Mouse (Mus musculus) retina, postnatal 1 day (tissue): ENCODE measurements around the gene Lama1.

ENCODE experiments used
- DNase-seq: peaks from one replicate; pipeline ENCODE4 v3.0.0-alpha.2; 2012

The Lama1 gene

DNA sequence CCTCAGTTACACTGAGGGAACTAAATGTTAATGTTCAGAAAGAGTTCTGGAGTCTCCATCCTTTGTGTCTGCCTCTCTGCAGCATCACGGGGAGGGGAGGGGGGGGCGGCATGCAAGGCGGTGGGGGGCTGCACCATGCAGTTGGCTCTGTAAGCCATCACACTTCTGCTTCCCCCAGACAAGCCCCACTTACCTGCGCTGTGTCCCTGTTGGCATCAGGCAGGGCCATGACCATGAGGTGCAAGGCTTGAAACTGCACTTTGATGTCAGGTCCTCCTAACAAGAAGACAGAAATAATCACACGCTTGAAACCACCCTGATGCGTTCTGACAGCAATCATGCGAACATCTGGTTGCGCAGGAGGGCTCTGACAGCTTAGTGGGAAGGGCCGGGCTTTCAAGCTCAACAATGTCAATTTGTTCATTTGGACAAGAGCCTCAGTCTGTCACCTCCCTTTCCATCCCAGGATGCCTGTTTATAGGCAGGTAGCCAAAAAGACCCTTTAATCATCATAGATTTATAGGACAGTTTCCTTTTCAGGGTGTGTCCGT is 164.1 kb downstream of the Lama1 start:
- DNase-seq: peak; percentile 57

DNA sequence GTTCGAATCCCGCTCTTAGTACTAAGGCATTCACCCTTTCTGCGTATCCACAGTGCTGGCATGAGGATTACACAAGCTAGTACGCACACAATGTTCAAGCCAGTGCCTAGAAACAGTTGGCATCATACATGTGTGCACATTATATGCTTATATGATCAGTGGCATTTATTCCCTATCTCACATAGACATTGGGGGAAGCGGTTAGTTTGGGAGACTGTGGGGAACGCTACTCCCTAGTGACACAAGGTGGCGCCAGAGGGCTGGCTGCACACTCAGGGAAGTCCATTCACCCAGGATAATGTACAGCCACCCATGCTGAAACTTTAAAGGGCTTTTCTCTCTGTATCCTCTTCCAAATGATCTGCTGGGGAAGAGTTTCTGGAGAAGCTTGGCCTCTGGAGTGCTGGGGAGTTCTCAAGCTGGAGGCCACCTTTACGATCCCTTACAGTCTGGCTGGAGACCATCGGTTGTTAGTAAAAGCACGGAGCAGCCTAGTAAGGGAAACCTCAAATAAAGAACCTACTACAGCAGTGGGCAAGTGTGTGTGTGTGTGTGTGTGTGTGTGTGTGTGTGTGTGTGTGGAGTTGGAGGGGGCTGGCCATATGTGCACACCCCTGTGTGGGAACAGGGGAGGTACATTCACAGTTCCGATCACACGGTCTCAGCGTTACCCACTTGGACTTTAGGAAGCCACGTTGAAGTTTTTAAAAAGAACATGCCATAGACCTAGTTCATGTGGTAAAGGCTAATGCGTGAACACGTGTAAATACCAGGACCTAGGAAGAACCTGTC is 164.9 kb downstream of the Lama1 start:
- peak; percentile 80 for DNase-seq

DNA sequence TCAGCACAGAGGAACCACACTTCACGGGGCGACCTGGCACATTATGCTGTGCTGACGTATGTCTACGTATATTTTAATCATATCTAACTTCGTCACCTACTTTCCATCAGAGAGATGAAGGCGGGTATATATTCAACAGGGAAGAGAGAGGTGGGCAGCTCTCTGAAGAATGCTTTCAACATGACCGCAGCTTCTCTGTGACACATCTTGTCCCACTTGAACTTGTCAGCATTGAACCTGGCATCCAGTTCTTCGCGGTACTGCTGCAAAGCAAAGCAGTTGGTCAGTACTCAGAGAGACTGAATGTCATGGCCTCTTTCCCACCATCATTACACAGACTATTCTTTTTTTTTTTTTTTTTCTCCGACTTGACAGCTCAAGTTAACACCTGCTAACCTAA is 167.3 kb downstream of the Lama1 start:
- no peak for DNase-seq

DNA sequence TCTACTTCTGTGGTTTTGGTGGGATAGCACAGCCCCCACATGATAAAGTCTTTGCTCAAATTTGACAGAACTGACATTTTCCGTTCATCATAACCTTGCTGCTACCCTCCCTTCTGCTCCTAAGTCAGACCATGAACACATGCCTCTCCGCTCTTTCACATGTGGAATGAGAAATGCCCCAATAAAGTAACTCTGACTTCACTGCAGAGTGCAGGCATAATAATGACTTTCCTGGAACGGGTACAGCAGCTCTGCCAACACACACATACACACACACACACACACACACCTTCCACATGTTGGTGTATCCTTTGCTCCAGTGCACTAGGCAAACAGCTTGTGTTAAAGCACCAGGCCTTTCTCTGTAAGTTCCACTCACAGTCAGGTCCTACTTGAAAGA is 167.9 kb downstream of the Lama1 start:
- no peak for DNase-seq

DNA sequence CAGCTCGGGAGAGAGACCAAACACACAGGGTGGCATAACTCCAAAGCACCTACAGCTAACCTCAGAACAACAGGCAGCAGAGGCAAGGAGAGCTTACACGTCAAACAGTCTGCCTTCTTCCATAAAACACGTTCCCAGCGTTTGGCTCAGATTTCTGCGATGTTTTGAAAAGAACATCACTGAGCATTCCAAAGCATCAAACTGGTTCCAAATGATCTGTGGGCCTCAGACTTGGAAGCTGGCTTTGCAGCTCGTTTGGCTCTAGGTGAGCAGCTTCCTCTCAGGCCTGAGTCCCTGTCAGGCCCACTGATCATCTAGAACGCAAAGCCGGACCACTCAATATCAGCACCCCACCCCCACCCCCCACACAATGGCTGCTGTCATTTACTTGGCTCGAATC is 169.0 kb downstream of the Lama1 start:
- no peak for DNase-seq

DNA sequence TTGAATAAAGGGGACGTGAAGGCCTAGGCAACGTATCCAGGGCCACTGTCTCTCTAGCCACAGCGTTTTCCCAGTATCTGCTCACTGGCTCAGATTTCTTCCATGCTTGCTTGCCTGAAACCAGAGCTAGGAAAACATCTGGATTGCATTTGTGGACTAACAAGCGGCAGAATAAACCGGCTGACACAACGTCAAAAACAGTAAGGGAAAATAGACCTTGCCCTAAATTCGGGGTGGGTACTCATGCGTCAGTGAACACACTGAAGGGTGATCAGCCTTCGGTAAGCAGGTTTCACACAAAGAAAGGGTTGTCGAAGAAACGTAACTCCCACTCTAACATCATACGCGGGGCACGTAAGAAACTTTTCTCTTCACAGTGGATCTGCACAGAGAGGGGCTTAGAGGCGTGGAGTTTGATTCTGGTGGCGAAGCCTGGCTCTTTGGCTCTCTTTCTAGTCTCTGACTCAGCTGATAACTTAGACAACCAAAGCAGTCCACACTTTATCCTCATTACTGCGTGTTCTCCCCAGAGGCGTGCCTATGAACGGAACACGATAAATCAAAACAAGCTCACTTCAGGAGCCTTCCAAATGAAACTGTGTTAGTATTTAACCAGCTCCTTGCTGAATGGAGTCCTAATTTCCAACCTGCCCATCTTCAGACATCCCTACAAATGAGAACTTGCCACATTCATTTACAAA is 169.6 kb downstream of the Lama1 start:
- no peak for DNase-seq

DNA sequence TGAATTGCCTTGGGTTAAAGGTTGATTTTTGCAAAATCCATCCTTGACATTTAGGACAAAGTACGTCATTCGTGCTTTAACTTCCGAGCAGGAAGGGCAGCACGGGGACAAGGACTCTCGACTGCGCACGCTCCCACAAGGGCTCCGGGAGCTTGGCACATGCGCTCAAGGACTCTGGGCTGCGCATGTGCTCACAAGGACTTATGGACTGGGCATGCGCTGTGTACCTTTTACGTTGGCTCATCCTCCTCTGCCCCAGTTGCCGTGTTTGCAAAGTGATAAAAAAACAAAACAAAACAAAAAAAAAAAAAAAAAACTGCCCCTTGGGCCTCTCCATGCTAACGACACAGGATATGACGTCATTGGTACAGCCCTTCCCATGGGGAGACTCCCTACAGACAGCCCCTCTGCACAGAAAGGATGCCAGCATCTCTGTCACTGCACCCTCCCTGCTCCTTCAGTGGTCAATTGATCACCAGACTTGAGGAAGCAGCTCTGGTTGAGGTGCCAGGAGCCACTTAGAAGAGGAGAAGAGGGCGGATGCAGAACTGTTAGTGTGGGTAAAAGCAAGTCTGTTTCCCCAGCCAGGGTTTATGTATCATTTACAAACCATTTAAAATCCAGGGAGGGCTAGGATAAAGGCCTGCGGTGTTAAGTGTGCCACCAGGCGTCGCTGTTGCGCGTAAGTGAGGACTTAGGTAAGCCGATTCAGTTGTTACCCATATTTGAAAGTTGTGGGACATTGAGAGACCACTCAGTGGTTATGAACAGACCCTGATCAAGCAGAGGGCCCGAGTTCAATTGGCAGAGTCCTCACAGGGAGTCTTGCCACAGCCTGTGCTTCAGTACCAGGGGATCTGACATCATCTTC is 172.9 kb downstream of the Lama1 start:
- DNase-seq: peak; percentile 78
